Mouse (Mus musculus): ENCODE results near the gene Cd86.

Gene Cd86

GRCm38 (mm10) chr16:36674457-36675204 lies 8.8 kb upstream of the Cd86 start:
- TF ChIP-seq GATA4 (IDR thresholded peaks at IDR 0.05; ENCODE audit: insufficient replicate concordance, low read length), result no peak

DNA sequence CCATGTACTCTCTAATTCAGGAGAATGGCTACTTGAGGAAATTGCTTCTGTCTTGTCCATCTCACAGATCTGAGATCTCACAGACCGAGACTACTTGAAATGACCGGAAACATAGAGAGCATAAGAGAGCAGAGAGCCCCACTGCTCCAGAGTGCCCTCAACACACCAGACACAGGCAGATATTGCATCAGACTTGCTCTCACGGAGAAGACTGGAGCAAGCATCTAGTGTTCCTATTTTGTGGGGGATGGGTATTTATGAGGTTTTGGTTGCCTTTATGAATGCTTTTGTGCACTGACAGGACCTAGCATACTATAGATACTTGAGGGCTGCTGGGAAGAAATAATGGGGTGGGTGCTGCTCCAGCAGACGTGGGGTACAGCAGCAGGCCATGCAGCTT lies 7.3 kb upstream of the Cd86 start:
- no peak for TF ChIP-seq GATA4 (IDR thresholded peaks at IDR 0.05; ENCODE audit: insufficient replicate concordance, low read length)

DNA sequence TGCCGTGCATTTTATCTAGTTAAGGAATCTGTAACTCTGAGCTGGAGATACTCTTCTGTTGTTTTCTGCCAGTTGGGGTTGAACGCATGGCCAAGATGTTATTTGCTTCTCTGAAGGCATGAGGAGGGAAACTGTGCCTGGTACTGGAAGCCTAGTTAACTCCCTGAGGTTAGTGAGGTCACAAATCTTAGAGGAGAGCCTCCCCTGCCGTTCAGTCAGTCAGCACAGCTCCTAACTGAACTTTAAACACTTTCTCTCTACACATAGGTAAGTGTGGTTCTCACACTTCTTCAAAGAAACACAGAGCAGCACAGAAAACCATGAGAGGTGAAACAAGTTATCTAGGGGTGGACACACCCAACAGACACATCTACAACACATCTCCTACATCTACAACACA lies 4.7 kb upstream of the Cd86 start:
- no peak for TF ChIP-seq GATA4 (IDR thresholded peaks at IDR 0.05; ENCODE audit: insufficient replicate concordance, low read length)

DNA sequence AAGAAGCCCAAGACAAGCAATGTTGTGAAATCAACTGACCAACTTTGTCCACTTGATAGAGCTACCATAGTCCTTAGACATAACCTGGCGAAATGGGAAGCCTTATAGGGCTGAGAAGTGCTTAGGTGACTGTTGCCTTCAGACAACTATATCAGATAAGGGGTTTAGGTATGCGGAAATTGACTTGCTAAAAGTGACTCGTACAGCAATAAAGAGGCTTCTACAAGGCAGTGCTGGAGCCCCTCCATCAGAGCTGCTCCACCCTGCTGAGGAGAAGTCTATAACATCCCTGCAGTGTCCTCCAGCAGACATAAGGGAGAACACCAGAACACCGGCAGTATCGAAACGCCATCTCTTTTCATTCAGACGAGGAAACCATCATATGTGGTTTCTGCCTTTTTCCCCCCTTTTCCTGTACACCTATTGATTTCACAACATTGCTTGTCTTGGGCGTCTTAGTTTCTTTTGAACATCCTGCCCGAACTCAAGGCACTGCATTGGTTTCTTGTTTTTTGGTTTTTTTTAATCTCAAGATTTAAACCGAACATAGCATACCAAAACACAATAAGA lies 652 bp upstream of the Cd86 start:
- TF ChIP-seq GATA4 (IDR thresholded peaks at IDR 0.05; ENCODE audit: insufficient replicate concordance, low read length), result no peak

DNA sequence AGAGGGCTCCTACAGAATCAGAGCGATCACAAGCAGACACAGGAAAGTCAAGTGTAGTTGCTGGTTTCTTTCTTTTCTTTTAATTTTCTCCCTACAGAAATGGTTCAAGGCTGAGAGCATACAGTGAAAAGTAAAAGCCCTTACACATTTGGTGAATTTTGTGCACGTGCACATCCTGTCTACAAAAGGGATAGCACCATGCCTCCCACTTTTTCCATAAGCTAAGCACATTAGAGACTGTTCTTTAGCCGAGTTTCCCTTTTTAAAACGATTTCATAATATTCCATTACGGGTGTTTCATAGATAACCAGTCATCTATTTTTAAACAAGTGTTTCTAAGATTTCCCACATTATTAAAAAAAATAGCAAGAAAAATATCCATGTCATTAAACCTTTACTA lies 2.4 kb downstream of the Cd86 start:
- TF ChIP-seq GATA4 (IDR thresholded peaks at IDR 0.05; ENCODE audit: insufficient replicate concordance, low read length), result no peak

GRCm38 (mm10) chr16:36661330-36661729 lies 4.6 kb downstream of the Cd86 start:
- TF ChIP-seq GATA4 (IDR thresholded peaks at IDR 0.05; ENCODE audit: insufficient replicate concordance, low read length), result no peak

GRCm38 (mm10) chr16:36655910-36656309 lies 10.0 kb downstream of the Cd86 start:
- TF ChIP-seq GATA4 (IDR thresholded peaks at IDR 0.05; ENCODE audit: insufficient replicate concordance, low read length), result no peak

DNA sequence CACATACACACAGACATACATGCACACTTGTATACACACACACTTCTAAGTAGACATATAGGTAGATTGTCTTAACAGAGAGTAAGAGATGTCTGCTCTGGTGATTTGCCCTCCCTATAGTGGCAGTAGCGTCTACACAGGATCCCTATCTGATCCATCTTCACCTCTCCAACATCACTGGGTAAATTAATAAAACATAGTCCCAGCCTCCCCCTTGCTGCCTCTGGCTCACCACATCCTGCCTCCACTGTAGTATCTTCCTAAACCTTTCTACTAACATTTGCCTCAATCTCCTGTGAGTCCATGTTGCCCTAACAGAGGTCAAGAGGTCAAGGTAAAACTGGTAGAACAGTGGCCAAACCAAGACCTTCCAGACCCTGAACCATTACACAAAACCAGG lies 10.7 kb downstream of the Cd86 start:
- no peak for TF ChIP-seq GATA4 (IDR thresholded peaks at IDR 0.05; ENCODE audit: insufficient replicate concordance, low read length)

GRCm38 (mm10) chr16:36651174-36651766 lies 14.6 kb downstream of the Cd86 start:
- TF ChIP-seq GATA4 (IDR thresholded peaks at IDR 0.05; ENCODE audit: insufficient replicate concordance, low read length), result no peak

- TF ChIP-seq GATA4 (IDR thresholded peaks at IDR 0.05; ENCODE audit: insufficient replicate concordance, low read length), result no peak
Measured at GRCm38 (mm10) chr16:36650511-36650910, 15.4 kb downstream of the Cd86 start.

- no peak for TF ChIP-seq GATA4 (IDR thresholded peaks at IDR 0.05; ENCODE audit: insufficient replicate concordance, low read length)
Measured at GRCm38 (mm10) chr16:36649304-36649703, 16.6 kb downstream of the Cd86 start.

- no peak for TF ChIP-seq GATA4 (IDR thresholded peaks at IDR 0.05; ENCODE audit: insufficient replicate concordance, low read length)
Measured at GRCm38 (mm10) chr16:36645124-36645523, 20.8 kb downstream of the Cd86 start.

- no peak for TF ChIP-seq GATA4 (IDR thresholded peaks at IDR 0.05; ENCODE audit: insufficient replicate concordance, low read length)
Measured at GRCm38 (mm10) chr16:36642696-36643046, 23.2 kb downstream of the Cd86 start.

DNA sequence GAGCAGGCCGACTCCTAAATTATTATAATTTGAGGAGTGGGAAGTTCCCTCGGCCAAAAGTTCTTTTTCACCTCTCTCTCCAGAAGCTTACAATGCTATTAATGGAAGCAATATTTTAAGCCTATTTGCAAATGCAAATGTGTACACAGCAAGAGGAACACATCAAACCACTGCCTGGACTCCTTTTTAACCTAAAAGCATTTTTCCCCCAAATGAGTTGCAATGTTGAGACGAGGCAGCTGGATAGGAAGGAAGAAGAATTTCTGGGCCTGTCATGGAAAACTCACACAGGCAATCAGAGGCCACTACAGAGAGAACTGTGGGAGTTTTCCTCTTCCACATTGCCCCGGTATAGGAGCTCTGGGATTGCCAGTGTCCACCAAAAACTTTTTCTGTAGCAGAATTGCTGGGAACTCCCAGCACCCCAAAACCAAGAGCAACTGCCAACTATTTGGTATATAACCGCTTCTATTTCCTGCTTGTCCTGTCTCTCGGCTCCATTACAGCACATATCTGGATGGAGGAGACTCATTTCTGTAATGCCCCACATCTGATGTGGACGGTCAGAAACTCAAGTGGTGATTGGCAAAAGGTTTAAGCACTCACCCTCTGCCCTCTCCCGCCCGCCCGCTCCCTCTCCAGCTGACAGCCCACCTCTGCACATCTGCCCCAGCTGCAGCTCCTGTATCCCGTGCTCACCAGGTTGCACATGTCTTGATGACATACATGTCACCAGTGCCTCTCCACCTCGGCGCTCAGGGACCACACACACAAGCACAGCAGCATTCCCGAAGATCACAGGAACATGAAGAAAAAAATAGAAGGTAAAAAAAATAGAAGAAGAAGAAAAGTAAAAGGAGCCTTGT lies 23.8 kb downstream of the Cd86 start:
- no peak for TF ChIP-seq GATA4 (IDR thresholded peaks at IDR 0.05; ENCODE audit: insufficient replicate concordance, low read length)

GRCm38 (mm10) chr16:36640993-36641392 lies 24.9 kb downstream of the Cd86 start:
- no peak for TF ChIP-seq GATA4 (IDR thresholded peaks at IDR 0.05; ENCODE audit: insufficient replicate concordance, low read length)
